Mouse (Mus musculus) forebrain, embryonic 13.5 days (tissue): ENCODE measurements around the gene Hist1h2bn. TPM values are rescaled to one million over a fixed set of nuclear protein-coding genes. Genes with fewer than 3 reads are reported as not detected.
"Not testable (repeated sequence)": the region's sequence is repeated elsewhere in the genome, so short reads cannot be mapped to it uniquely, and the experiment has no call there.

Source experiments
- ATAC-seq: fragments of 200-750 bp; cut with Nextera tagmentation; 2 replicates; pipeline ENCODE4 v1.8.0; 2017
- H3K27ac ChIP-seq: fragments of 300-500 bp; sonication (generic); 2 replicates; pipeline ENCODE4 v1.5.1; 2015; ENCODE audit warnings: inconsistent platforms, mild to moderate bottlenecking, moderate library complexity
- H3K27me3 ChIP-seq: fragments of 300-500 bp; sonication (generic); 2 replicates; pipeline ENCODE4 v1.6.1; 2015; ENCODE audit warnings: mild to moderate bottlenecking, inconsistent platforms
- H3K36me3 ChIP-seq: fragments of 300-500 bp; sonication (generic); 2 replicates; pipeline ENCODE4 v1.6.1; 2015; ENCODE audit warnings: mild to moderate bottlenecking, inconsistent platforms; ENCODE audit not compliant: poor library complexity, severe bottlenecking
- H3K4me1 ChIP-seq: fragments of 300-500 bp; sonication (generic); 2 replicates; pipeline ENCODE4 v1.6.1; 2015; ENCODE audit warnings: inconsistent platforms
- H3K4me2 ChIP-seq: fragments of 300-500 bp; sonication (generic); 2 replicates; pipeline ENCODE4 v1.6.1; 2015; ENCODE audit warnings: inconsistent platforms, mild to moderate bottlenecking, moderate library complexity
- H3K4me3 ChIP-seq: fragments of 300-500 bp; sonication (generic); 2 replicates; pipeline ENCODE4 v1.5.1; 2015; ENCODE audit warnings: mild to moderate bottlenecking, inconsistent platforms
- H3K9ac ChIP-seq: fragments of 300-500 bp; sonication (generic); 2 replicates; pipeline ENCODE4 v1.6.1; 2015; ENCODE audit warnings: mild to moderate bottlenecking, inconsistent platforms
- H3K9me3 ChIP-seq: fragments of 300-500 bp; sonication (generic); replicated peaks from 2 replicates; pipeline ENCODE4 v1.6.1; 2016; ENCODE audit warnings: inconsistent platforms
- WGBS: fragments of 180-500 bp; shearing (Covaris S2); methylation state at CpG from one replicate; pipeline ENCODE4 v1.1.7; 2015; 5-methylcytosine and 5-hydroxymethylcytosine counted together
- polyA plus RNA-seq: library from polyadenylated mRNA; unstranded; fragments of >200 nt; fragmentation: Nextera tagmentation; extraction: Ambion mirVana; gene quantifications from 2 replicates; pipeline ENCODE4 v1.2.1, GENCODE M21; 2015

Hist1h2bn gene
- polyA plus RNA-seq, result 4.0 and 8.4 TPM in 2 replicates

DNA sequence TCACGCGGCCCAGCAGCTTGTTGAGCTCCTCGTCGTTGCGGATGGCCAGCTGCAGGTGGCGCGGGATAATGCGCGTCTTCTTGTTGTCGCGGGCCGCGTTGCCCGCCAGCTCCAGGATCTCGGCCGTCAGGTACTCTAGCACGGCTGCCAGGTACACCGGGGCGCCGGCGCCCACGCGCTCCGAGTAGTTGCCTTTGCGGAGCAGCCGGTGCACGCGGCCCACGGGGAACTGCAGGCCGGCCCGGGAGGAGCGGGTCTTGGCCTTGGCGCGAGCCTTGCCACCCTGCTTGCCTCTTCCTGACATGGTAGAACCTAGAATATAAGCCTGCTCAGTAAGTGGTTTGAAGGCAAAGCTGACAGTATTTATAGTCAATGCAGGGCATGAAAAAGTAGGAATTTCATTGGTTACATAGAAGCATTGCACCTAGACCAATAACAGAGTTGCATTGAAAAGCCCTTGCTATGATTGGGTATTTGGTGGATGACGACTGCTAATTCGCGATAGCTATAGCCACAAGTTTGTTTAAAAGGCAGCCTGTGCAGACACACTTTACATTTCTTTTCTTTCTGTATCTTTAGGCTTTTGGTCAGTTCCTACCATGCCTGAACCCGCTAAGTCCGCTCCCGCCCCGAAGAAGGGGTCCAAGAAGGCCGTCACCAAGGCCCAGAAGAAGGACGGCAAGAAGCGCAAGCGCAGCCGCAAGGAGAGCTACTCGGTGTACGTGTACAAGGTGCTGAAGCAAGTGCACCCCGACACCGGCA, at the start of gene Hist1h2bn, which contains the start of gene Hist1h2ak:
Hist1h2bn (plus strand) TSS at position 600 of the 762 bp plus-strand sequence.
Hist1h2ak (minus strand) TSS at position 304 of the 762 bp plus-strand sequence.
- peak within 1 kb of the TSS; percentile 47 for H3K4me3 ChIP-seq
- H3K9me3 ChIP-seq, H3K36me3 ChIP-seq, H3K27me3 ChIP-seq: not testable (repeated sequence)
- peak within 1 kb of the TSS; percentile 96 for H3K27ac ChIP-seq
- peak within 1 kb of the TSS; percentile 74 for H3K4me2 ChIP-seq
- WGBS, result under 1% methylated on average over 45 of the region's 50 CpGs
- peaks cover 32% of the 10 kb centered on the region for H3K4me1 ChIP-seq
- ATAC-seq, result peak; percentile 95
- peak within 1 kb of the TSS; percentile 80 for H3K9ac ChIP-seq

DNA sequence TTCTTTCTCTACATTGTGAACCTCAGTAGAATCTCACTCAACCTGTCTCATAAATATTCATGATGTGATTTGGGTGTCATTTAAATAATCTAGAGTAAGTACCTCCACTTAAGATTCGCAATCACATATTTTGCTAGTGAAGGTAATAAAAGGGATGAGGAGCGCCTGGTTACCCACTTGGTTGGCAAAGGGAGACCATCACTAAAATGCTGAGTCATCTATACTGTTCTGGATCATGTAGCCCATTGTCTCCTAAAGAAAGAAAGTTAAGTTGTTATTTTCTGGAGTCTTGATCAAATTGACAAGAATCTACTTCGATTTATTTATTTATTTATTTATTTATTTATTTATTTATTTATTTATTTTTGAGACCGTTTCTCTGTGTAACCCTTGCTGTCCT, 47.3 kb upstream of the Hist1h2bn start:
- Histone ChIP-seq H3K4me3 (no peak overlapping the region), H3K27ac (no peak overlapping the region), H3K9me3 (no peaks in the 10 kb centered on the region), H3K27me3 (no peaks in the 10 kb centered on the region), H3K4me1 (no peaks in the 10 kb centered on the region), H3K9ac (no peak overlapping the region), H3K4me2 (no peak overlapping the region), H3K36me3 (no peaks in the 10 kb centered on the region)
- WGBS, result 81% methylated on average over 4 of the region's 4 CpGs
- no peak for ATAC-seq

DNA sequence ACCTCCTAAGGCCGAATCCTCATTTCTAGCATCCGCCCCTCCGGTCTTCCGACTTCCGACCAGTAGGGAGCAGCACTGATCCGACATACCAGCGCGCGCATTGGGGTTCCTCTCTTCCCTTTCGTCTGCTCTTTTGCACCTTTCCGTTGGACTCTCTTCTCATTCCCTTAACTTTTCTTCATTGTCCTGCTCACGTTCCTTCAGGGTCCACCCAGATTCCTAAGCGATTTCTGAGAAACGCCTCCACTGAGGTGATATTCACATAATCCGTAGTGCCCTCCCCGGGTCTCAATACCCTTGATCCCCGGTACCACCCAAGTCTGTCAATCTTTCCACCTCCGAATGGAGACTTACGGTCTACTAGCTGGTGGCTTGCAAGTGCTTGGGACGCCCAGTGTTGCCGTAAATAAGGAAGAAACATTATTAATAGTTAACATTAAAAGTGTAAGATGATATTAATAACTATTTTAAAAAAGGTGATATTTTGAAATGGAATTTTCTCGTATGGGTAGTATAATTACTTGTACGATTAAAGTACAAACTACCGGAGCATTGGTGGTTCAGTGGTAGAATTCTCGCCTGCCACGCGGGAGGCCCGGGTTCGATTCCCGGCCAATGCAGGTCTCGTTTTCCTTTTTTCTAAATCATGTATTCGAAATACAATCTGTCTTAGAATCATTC, 43.8 kb upstream of the Hist1h2bn start:
- Histone ChIP-seq H3K36me3 (no peaks in the 10 kb centered on the region), H3K27ac (peak overlapping the region; percentile 57), H3K9ac (peak overlapping the region; percentile 51; the same call in 1 of the 2 replicates), H3K4me1 (peaks cover 4% of the 10 kb centered on the region), H3K4me3 (peak overlapping the region; percentile 49), H3K9me3 (no peaks in the 10 kb centered on the region), H3K27me3 (no peaks in the 10 kb centered on the region), H3K4me2 (peak overlapping the region; percentile 65)
- under 1% methylated on average over 32 of the region's 32 CpGs for WGBS
- peak; percentile 82 for ATAC-seq

DNA sequence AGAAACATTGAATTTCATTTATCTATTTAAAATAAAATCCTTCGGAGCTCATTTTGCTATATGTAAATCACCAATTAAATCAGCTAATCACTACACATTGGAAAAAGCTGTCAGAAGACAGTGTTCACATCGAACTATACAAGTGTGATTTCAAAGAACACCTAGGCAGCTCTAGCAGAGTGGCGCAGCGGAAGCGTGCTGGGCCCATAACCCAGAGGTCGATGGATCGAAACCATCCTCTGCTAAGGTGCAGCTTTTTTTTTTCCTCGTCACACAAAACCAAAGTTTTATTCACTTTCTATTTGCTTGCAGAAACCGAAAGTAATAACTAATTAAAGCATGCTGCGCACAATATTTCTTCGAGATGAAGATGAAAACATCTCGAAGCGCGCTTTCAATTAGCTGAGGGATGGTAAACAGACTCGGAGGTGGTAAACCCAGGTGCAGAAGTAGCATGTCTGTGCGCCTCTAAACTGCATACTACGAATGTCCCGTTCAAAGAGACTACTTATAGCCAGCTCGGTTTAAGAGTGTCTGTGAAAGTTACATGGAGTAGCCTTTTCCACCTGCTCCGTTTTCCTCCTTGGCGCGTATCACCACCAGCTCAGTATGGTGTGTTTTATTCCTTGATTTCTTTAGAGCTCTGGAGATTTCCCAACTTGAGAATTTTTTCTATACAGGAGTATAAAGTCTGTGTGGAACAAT, 43.0 kb upstream of the Hist1h2bn start:
- 1% methylated on average over 22 of the region's 22 CpGs for WGBS
- H3K4me1 ChIP-seq, result peaks cover 8% of the 10 kb centered on the region
- peak; percentile 85 for ATAC-seq
- peak overlapping the region; percentile 49 for H3K4me3 ChIP-seq
- H3K36me3 ChIP-seq, result no peaks in the 10 kb centered on the region
- peak overlapping the region; percentile 65 for H3K4me2 ChIP-seq
- H3K27me3 ChIP-seq, result no peaks in the 10 kb centered on the region
- H3K9me3 ChIP-seq, result no peaks in the 10 kb centered on the region
- H3K27ac ChIP-seq, result no peak overlapping the region
- H3K9ac ChIP-seq, result peak overlapping the region; percentile 49

DNA sequence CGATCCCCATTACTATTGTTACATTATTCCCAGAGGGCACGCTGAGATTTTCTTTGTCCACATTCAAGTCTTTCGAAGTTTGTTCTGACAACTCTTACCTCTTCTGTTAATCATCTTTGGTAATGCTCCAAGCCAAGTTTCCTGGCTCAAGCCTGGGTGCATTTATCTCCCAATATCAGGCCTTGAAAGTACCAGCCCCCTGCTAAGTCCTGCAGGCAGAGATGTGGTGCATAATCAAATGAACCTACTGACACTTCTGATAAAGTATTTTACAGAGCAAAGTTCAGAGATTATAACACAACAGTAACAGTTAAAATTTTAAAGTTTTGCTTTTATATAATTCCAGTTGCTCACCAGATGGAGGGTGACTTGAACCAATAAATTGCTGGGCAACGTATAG, 42.2 kb upstream of the Hist1h2bn start:
- H3K4me2 ChIP-seq, result peak overlapping the region; percentile 65
- 28% methylated on average over 4 of the region's 4 CpGs for WGBS
- no peak overlapping the region for H3K27ac ChIP-seq
- H3K36me3 ChIP-seq, result no peaks in the 10 kb centered on the region
- peak overlapping the region; percentile 49; the same call in 1 of the 2 replicates for H3K4me3 ChIP-seq
- no peaks in the 10 kb centered on the region for H3K27me3 ChIP-seq
- ATAC-seq, result no peak
- H3K9ac ChIP-seq, result no peak overlapping the region
- H3K4me1 ChIP-seq, result peaks cover 8% of the 10 kb centered on the region
- H3K9me3 ChIP-seq, result no peaks in the 10 kb centered on the region

DNA sequence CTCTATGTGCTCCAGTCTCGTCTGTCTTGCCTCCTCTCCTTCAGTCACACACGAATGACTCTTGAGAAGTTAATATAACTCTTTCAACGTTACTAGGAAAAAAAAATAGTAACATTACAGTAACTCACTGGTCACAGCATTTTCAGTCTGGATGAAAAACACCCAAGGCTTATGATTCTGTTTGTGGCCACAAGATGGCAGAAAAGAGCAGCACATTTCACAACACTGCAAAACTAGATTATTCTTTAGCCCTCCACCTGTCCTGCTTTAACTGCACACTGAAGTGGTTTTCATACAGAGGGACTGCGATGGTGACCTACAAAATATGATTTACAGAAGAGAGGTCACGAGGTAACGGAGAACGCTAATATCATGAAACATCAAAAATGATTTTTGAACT, 39.2 kb upstream of the Hist1h2bn start:
- Histone ChIP-seq H3K4me3 (peak overlapping the region; percentile 49), H3K9ac (peak overlapping the region; percentile 78), H3K4me2 (peak overlapping the region; percentile 85), H3K36me3 (no peaks in the 10 kb centered on the region), H3K27ac (peak overlapping the region; percentile 98), H3K27me3 (no peaks in the 10 kb centered on the region), H3K4me1 (peaks cover 24% of the 10 kb centered on the region), H3K9me3 (no peaks in the 10 kb centered on the region)
- ATAC-seq, result no peak
- WGBS, result 3% methylated on average over 7 of the region's 7 CpGs

DNA sequence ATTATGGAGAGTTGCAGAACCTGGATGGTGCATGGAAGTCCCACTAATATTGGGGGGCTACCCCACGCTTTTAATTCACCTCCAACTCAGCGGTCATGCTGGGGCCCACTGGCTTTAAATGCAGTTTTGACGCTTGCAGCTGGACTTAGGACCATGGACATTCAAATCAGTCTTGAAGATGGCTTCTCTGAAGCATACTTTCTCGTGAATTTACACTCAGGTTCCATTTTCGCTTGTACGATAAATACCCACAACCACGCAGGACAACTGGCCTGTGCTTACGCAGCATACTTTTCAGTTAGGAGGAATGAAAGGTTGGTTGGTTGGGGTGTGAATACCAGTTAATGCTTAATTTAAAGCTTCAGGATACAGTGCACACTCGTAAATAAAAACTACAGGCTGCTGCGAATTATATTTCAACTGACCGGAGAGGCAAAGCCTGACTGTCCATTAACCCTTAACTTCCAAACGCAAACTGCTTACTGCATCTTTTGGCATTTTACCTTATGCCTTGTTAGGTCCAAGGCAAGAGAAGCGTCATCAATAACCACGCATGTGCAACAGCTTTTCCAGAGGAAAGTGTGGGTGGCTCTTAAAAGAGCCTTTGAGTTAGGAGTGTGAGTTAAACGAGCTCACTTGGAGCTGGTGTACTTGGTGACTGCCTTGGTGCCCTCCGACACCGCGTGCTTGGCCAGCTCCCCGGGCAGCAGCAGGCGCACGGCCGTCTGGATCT, 38.6 kb upstream of the Hist1h2bn start:
- 1% methylated on average over 22 of the region's 22 CpGs for WGBS
- Histone ChIP-seq H3K9ac (peak overlapping the region; percentile 78), H3K4me2 (peak overlapping the region; percentile 85), H3K4me3 (peak overlapping the region; percentile 49), H3K9me3 (no peaks in the 10 kb centered on the region), H3K27me3 (no peaks in the 10 kb centered on the region), H3K4me1 (peaks cover 30% of the 10 kb centered on the region), H3K27ac (peak overlapping the region; percentile 98), H3K36me3 (no peaks in the 10 kb centered on the region)
- ATAC-seq, result no peak

DNA sequence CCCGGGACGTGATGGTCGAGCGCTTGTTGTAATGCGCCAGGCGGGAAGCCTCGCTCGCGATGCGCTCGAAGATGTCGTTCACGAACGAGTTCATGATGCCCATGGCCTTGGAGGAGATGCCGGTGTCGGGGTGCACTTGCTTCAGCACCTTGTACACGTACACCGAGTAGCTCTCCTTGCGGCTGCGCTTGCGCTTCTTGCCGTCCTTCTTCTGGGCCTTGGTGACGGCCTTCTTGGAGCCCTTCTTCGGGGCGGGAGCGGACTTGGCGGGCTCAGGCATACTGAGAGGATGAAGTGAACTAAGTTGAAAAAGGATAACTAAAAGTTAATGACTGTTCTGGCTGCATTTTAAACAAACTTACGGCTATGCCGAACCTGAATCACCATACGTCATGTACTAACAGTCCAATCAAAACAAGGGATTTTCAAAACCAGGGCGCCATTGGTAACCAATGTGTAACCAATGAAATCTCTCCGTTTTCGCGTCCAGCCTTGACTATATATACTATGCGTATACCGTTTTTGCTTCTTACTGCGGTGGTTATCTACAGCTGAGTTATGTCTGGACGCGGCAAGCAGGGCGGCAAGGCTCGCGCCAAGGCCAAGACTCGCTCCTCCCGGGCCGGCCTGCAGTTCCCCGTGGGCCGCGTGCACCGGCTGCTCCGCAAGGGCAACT, 37.9 kb upstream of the Hist1h2bn start, which contains the start of the genes Hist1h2bl and Hist1h2ai:
Hist1h2bl (minus strand) TSS at position 280 of the 676 bp plus-strand sequence.
Hist1h2ai (plus strand) TSS at position 559 of the 676 bp plus-strand sequence.
- under 1% methylated on average over 33 of the region's 50 CpGs for WGBS
- H3K27me3 ChIP-seq, result not testable (repeated sequence)

DNA sequence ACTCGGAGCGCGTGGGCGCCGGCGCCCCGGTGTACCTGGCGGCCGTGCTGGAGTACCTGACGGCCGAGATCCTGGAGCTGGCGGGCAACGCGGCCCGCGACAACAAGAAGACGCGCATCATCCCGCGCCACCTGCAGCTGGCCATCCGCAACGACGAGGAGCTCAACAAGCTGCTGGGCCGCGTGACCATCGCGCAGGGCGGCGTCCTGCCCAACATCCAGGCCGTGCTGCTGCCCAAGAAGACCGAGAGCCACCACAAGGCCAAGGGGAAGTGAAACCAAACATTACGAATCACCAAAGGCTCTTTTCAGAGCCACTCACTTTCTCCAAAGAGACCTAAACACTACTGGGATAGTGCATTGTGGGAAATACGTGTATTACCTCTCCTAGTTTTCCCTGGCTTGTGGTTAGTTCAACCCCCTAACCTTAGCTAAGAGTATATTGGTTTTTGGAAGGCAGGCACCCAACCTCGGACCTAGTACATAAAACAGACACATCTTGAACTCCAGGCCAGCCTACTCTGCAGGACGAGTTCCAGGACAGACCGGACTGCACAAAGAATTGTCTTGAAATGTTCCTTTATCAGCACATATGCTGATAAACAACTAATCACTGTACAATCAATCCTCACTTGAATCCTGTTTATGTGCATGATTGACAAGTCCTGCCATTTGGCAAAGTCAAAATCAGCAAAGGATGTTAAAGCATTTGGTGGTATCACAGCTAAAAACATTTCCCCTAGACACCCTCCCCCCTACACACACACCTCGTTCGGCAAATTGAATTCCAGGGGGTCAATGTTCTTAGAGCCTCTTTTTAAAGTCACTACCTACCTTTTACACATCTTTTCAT, 37.2 kb upstream of the Hist1h2bn start:
- H3K36me3 ChIP-seq, H3K27me3 ChIP-seq, H3K9me3 ChIP-seq: not testable (repeated sequence)
- peak; percentile 14 for ATAC-seq
- Histone ChIP-seq H3K9ac (peak overlapping the region; percentile 87), H3K4me2 (peak overlapping the region; percentile 85), H3K27ac (peak overlapping the region; percentile 98), H3K4me3 (peak overlapping the region; percentile 49), H3K4me1 (peaks cover 39% of the 10 kb centered on the region)
- 1% methylated on average over 9 of the region's 38 CpGs for WGBS

More for the DNA sequence above, 37.9 kb upstream of the Hist1h2bn start, which contains the start of the genes Hist1h2bl and Hist1h2ai:
- Histone ChIP-seq H3K27ac (peak within 1 kb of the TSS; percentile 98), H3K9ac (peak within 1 kb of the TSS; percentile 87), H3K4me1 (peaks cover 37% of the 10 kb centered on the region), H3K4me3 (peak within 1 kb of the TSS; percentile 49), H3K4me2 (peak within 1 kb of the TSS; percentile 85)
- peak; percentile 95 for ATAC-seq
- H3K36me3 ChIP-seq, H3K9me3 ChIP-seq: not testable (repeated sequence)
